Mouse (Mus musculus): ENCODE measurements at regions not wholly inside any gene's neighbourhood (a gene's known extent, or its start where the extent isn't known, plus 50 kb on each side); places are given as distances from the start of the nearest gene placed in this dataset.

DNA sequence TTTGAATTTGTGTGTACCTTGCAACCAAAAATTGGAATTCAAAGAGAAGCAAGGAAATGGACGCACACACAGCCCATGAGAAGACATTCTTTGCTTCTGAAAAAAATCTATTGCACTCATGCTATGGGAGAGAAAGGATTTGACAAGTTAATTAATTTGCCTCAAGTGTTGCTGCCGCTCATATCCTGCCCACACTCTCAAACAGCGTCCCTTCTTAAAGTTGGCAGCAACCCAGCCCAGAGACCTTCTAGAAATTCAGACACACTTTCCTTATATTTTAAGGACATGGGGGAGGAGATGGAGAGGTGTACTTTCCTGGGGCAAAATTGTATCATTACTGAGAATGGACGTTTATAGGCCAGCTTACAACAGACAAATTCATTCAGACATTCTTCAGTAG, 167.2 kb upstream of the Nxpe4 start:
- no peak for TF ChIP-seq POLR2A (IDR thresholded peaks at IDR 0.05; ENCODE audit: borderline replicate concordance, control insufficient read depth, low read depth, low read length)
- TF ChIP-seq CTCF (IDR thresholded peaks at IDR 0.05; ENCODE audit: control insufficient read depth, insufficient read depth, low read length) = no peak
- Histone ChIP-seq H3K4me1 (ENCODE audit: control insufficient read depth, insufficient read depth, low read length) (no peaks in the 10 kb centered on the region), H3K27ac (ENCODE audit: control insufficient read depth, insufficient read depth, low read depth, low read length, poor library complexity) (no peak overlapping the region), H3K4me3 (replicated peaks; ENCODE audit: control insufficient read depth, low read depth, low read length) (no peak overlapping the region)
- 24% methylated on average over 4 of the region's 4 CpGs for WGBS

GRCm38 (mm10) chr9:47999632-48000031, 162.2 kb upstream of the Nxpe4 start:
- WGBS = 80% methylated on average over 12 of the region's 12 CpGs
- Histone ChIP-seq H3K4me1 (ENCODE audit: control insufficient read depth, insufficient read depth, low read length) (no peaks in the 10 kb centered on the region), H3K4me3 (replicated peaks; ENCODE audit: control insufficient read depth, low read depth, low read length) (no peak overlapping the region), H3K27ac (ENCODE audit: control insufficient read depth, insufficient read depth, low read depth, low read length, poor library complexity) (no peak overlapping the region)
- TF ChIP-seq POLR2A (IDR thresholded peaks at IDR 0.05; ENCODE audit: borderline replicate concordance, control insufficient read depth, low read depth, low read length) (no peak), CTCF (IDR thresholded peaks at IDR 0.05; ENCODE audit: control insufficient read depth, insufficient read depth, low read length) (no peak)

- Histone ChIP-seq H3K4me3 (replicated peaks; ENCODE audit: control insufficient read depth, low read depth, low read length) (no peak overlapping the region), H3K4me1 (ENCODE audit: control insufficient read depth, insufficient read depth, low read length) (no peaks in the 10 kb centered on the region), H3K27ac (ENCODE audit: control insufficient read depth, insufficient read depth, low read depth, low read length, poor library complexity) (no peak overlapping the region)
- 59% methylated on average over 3 of the region's 3 CpGs for WGBS
- TF ChIP-seq POLR2A (IDR thresholded peaks at IDR 0.05; ENCODE audit: borderline replicate concordance, control insufficient read depth, low read depth, low read length) (no peak), CTCF (IDR thresholded peaks at IDR 0.05; ENCODE audit: control insufficient read depth, insufficient read depth, low read length) (no peak)
These were observed 132.8 kb upstream of the Nxpe4 start for GRCm38 (mm10) chr9:48029021-48029420.

DNA sequence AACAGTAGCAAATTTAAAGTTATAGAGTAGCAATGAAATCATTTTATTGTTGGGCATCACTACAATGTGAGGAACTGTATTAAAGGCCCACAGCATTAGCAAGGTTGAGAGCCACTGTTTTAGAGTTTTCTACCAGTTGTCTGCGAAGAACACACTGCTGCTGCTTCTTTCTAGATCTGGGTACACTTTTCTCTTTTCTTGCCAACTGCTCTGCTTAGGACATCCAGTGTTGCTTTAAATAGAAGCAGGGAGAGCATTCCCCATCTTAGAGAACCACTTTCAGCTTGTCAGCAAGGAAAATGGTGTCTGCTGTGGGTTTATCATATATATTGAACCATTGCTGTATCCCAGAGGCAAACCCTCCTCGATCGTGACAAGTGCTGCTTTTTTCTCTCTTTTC, 131.0 kb upstream of the Nxpe4 start:
- no peak for TF ChIP-seq POLR2A (IDR thresholded peaks at IDR 0.05; ENCODE audit: borderline replicate concordance, control insufficient read depth, low read depth, low read length)
- no peak overlapping the region for H3K4me3 ChIP-seq (replicated peaks; ENCODE audit: control insufficient read depth, low read depth, low read length)
- WGBS = 76% methylated on average over 3 of the region's 3 CpGs
- H3K4me1 ChIP-seq (ENCODE audit: control insufficient read depth, insufficient read depth, low read length) = no peaks in the 10 kb centered on the region
- H3K27ac ChIP-seq (ENCODE audit: control insufficient read depth, insufficient read depth, low read depth, low read length, poor library complexity) = no peak overlapping the region

DNA sequence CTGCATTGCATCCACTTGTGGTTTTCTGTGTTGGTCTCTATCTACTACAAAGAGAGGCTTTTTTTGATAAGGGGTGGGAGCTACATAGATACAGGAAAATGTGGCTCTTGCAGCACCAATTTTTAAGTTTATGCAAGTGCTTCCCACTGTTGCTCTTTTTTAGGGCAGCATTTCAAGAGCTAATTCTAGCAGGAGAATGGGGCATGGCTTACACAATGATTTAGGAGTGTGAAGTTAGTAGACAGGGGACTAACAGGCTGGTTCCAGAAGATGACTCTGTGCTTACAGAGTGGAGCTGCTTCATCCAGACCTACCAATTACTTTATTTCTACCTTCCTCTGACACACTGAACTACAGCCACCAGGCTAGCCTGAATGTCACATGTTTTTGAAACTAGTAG, 125.9 kb upstream of the Nxpe4 start:
- Histone ChIP-seq H3K4me3 (replicated peaks; ENCODE audit: control insufficient read depth, low read depth, low read length) (no peak overlapping the region), H3K4me1 (ENCODE audit: control insufficient read depth, insufficient read depth, low read length) (no peaks in the 10 kb centered on the region), H3K27ac (ENCODE audit: control insufficient read depth, insufficient read depth, low read depth, low read length, poor library complexity) (no peak overlapping the region)
- TF ChIP-seq CTCF (IDR thresholded peaks at IDR 0.05; ENCODE audit: control insufficient read depth, insufficient read depth, low read length) = no peak
- TF ChIP-seq POLR2A (IDR thresholded peaks at IDR 0.05; ENCODE audit: borderline replicate concordance, control insufficient read depth, low read depth, low read length) = no peak

GRCm38 (mm10) chr9:48044826-48045225, 117.0 kb upstream of the Nxpe4 start:
- H3K27ac ChIP-seq (ENCODE audit: control insufficient read depth, insufficient read depth, low read depth, low read length, poor library complexity) = no peak overlapping the region
- TF ChIP-seq CTCF (IDR thresholded peaks at IDR 0.05; ENCODE audit: control insufficient read depth, insufficient read depth, low read length) (no peak), POLR2A (IDR thresholded peaks at IDR 0.05; ENCODE audit: borderline replicate concordance, control insufficient read depth, low read depth, low read length) (no peak)
- no peak overlapping the region for H3K4me3 ChIP-seq (replicated peaks; ENCODE audit: control insufficient read depth, low read depth, low read length)
- H3K4me1 ChIP-seq (ENCODE audit: control insufficient read depth, insufficient read depth, low read length) = no peaks in the 10 kb centered on the region

GRCm38 (mm10) chr9:48047846-48048245, 114.0 kb upstream of the Nxpe4 start:
- whole genome bisulfite sequencing = 80% methylated on average over 4 of the region's 4 CpGs
- TF ChIP-seq POLR2A (IDR thresholded peaks at IDR 0.05; ENCODE audit: borderline replicate concordance, control insufficient read depth, low read depth, low read length) (no peak), CTCF (IDR thresholded peaks at IDR 0.05; ENCODE audit: control insufficient read depth, insufficient read depth, low read length) (no peak)
- no peaks in the 10 kb centered on the region for H3K4me1 ChIP-seq (ENCODE audit: control insufficient read depth, insufficient read depth, low read length)
- no peak overlapping the region for H3K27ac ChIP-seq (ENCODE audit: control insufficient read depth, insufficient read depth, low read depth, low read length, poor library complexity)
- H3K4me3 ChIP-seq (replicated peaks; ENCODE audit: control insufficient read depth, low read depth, low read length) = no peak overlapping the region

DNA sequence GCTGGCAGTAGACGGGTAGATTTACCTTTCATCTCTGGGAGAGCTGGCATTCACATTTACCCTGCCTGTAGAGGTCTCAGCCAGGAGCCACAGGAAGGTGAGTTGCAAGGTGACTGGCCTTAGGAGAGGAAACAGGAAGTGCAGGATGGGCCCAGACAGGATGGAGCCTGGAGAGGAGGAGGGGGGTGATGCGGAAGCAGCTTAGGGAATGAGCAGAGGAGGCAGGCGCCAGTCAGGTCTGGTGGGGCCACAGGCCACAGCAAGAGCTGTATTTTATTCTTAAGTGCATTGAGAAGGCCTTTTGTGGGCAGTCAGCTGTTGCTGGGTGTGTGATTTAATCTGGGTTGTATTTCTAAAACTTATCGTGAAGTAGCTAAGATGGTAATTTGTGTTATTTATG, 108.2 kb upstream of the Nxpe4 start:
- WGBS = 32% methylated on average over 4 of the region's 4 CpGs
- Histone ChIP-seq H3K4me3 (replicated peaks; ENCODE audit: control insufficient read depth, low read depth, low read length) (no peak overlapping the region), H3K27ac (ENCODE audit: control insufficient read depth, insufficient read depth, low read depth, low read length, poor library complexity) (no peak overlapping the region), H3K4me1 (ENCODE audit: control insufficient read depth, insufficient read depth, low read length) (no peaks in the 10 kb centered on the region)
- TF ChIP-seq POLR2A (IDR thresholded peaks at IDR 0.05; ENCODE audit: borderline replicate concordance, control insufficient read depth, low read depth, low read length) (no peak), CTCF (IDR thresholded peaks at IDR 0.05; ENCODE audit: control insufficient read depth, insufficient read depth, low read length) (no peak)

- WGBS = 89% methylated on average over 10 of the region's 10 CpGs
- no peak for TF ChIP-seq POLR2A (IDR thresholded peaks at IDR 0.05; ENCODE audit: borderline replicate concordance, control insufficient read depth, low read depth, low read length)
- TF ChIP-seq CTCF (IDR thresholded peaks at IDR 0.05; ENCODE audit: control insufficient read depth, insufficient read depth, low read length) = no peak
These were observed 106.6 kb upstream of the Nxpe4 start for GRCm38 (mm10) chr9:48055246-48055645.

More at GRCm38 (mm10) chr9:48055246-48055645, 106.6 kb upstream of the Nxpe4 start:
- no peak overlapping the region for H3K4me3 ChIP-seq (replicated peaks; ENCODE audit: control insufficient read depth, low read depth, low read length)
- H3K27ac ChIP-seq (ENCODE audit: control insufficient read depth, insufficient read depth, low read depth, low read length, poor library complexity) = no peak overlapping the region
- H3K4me1 ChIP-seq (ENCODE audit: control insufficient read depth, insufficient read depth, low read length) = no peaks in the 10 kb centered on the region
